Mouse (Mus musculus) brain, adult 10 weeks (tissue): ENCODE measurements around the gene Tfpi2. TPM values are rescaled to one million over a fixed set of nuclear protein-coding genes. Genes with fewer than 3 reads are reported as not detected.

Experiments
- polyA plus RNA-seq: library from polyadenylated mRNA; stranded (reverse); fragments of 350-450 nt; fragmentation: Illumina TruSeq; extraction: RNeasy Lipid Tissue Mini Kit (QIAGEN cat#74804); gene quantifications from one replicate; pipeline ENCODE4 v1.2.3, GENCODE M21; 2015; ENCODE audit warnings: low read depth, low replicate concordance

Tfpi2 gene
- polyA plus RNA-seq: not detected

GRCm38 (mm10) chr6:3988750-3989149 lies at the start of gene Tfpi2:
TSS of gene Tfpi2 (minus strand) at chr6:3988919.

GRCm38 (mm10) chr6:4003890-4004306 lies 15.2 kb upstream of the Tfpi2 start, which contains the start of gene Gng11:
TSS of gene Gng11 (plus strand) at chr6:4003904.

GRCm38 (mm10) chr6:3993492-3993891 lies 4.8 kb upstream of the Tfpi2 start, which contains the start of gene Gngt1:
TSS of gene Gngt1 (plus strand) at chr6:3993792.

Other genes with a start within 250 kb of the Tfpi2 start
- gene Calcr, start 224.2 kb downstream of the Tfpi2 start, polyA plus RNA-seq: 0.48 TPM
- gene Gngt1, start 4.9 kb upstream of the Tfpi2 start, polyA plus RNA-seq: not detected
- gene Gng11, start 15.0 kb upstream of the Tfpi2 start, polyA plus RNA-seq: 55.4 TPM
- 40.0 TPM for gene Bet1, start 98.1 kb upstream of the Tfpi2 start, polyA plus RNA-seq